Mouse (Mus musculus) heart, adult 2 months (tissue): ENCODE data around the gene Nckap1. TPM values are rescaled to one million over a fixed set of nuclear protein-coding genes. Genes with fewer than 3 reads are reported as not detected.
"Not testable (repeated sequence)": the region's sequence is repeated elsewhere in the genome, so short reads cannot be mapped to it uniquely, and the experiment has no call there.

Source experiments
- DNase-seq, 2 experiments: peaks; one replicate each; pipeline ENCODE4 v3.0.0; 2021
- H3K27ac ChIP-seq: fragments of 200-600 bp; 2 replicates; pipeline ENCODE4 v1.8.1; 2022
- H3K27me3 ChIP-seq: fragments of 200-500 bp; 2 replicates; pipeline ENCODE4 v1.6.1; 2012; ENCODE audit warnings: mild to moderate bottlenecking, low read length, inconsistent platforms, mixed read lengths; ENCODE audit not compliant: control insufficient read depth, insufficient read depth
- H3K36me3 ChIP-seq: fragments of 200-500 bp; 2 replicates; pipeline ENCODE4 v1.6.1; 2012; ENCODE audit warnings: low read length, inconsistent platforms; ENCODE audit not compliant: control insufficient read depth, insufficient read depth
- H3K4me1 ChIP-seq: fragments of 200-500 bp; 2 replicates; pipeline ENCODE4 v1.6.1; 2011; ENCODE audit warnings: low read length; ENCODE audit not compliant: control insufficient read depth, insufficient read depth
- H3K4me3 ChIP-seq: fragments of 200-600 bp; 2 replicates; pipeline ENCODE4 v1.8.1; 2022
- H3K79me2 ChIP-seq: fragments of 200-500 bp; replicated peaks from 2 replicates; pipeline ENCODE4 v1.6.1; 2012; ENCODE audit warnings: mild to moderate bottlenecking, inconsistent platforms, low read length, moderate library complexity, mixed read lengths; ENCODE audit not compliant: control insufficient read depth, insufficient read depth
- H3K9ac ChIP-seq: fragments of 200-500 bp; 2 replicates; pipeline ENCODE4 v1.6.1; 2012; ENCODE audit warnings: low read depth, mild to moderate bottlenecking, control low read depth, inconsistent platforms, low read length, mixed read lengths
- CTCF ChIP-seq: fragments of 200-600 bp; IDR thresholded peaks from 2 replicates; pipeline ENCODE4 v1.8.1; 2022; ENCODE audit warnings: antibody characterized with exemption, mild to moderate bottlenecking, moderate library complexity
- EP300 ChIP-seq: fragments of 200-500 bp; IDR thresholded peaks from 2 replicates; pipeline ENCODE4 v1.6.1; 2011; ENCODE audit warnings: low read depth, low read length, control low read depth; ENCODE audit not compliant: insufficient read depth
- POLR2A ChIP-seq: fragments of 200-500 bp; IDR thresholded peaks from 2 replicates; pipeline ENCODE4 v1.6.1; 2011; ENCODE audit warnings: mild to moderate bottlenecking, low read depth, low read length, control low read depth; ENCODE audit not compliant: insufficient read depth
- WGBS: fragments of 180-500 bp; shearing (Covaris S2); methylation state at CpG from one replicate; pipeline ENCODE4 v1.1.7; 2018; 5-methylcytosine and 5-hydroxymethylcytosine counted together
- intact Hi-C: fragments of 180-260 bp; cut with DNase I; formaldehyde crosslinking; loops from one replicate; pipeline ENCODE4 v1.15.1; 2025
- polyA plus RNA-seq: library from polyadenylated mRNA; depleted of rRNA; stranded (reverse); fragments of >200 nt; gene quantifications from 2 replicates; pipeline ENCODE4 v1.2.3, GENCODE M21; 2012
- total RNA-seq, 2 experiments: library from RNA; stranded (reverse); gene quantifications; 2 replicates each; pipeline ENCODE4 v1.2.3; 2021

The Nckap1 gene
- total and polyA plus RNA-seq, 3 experiments: 21.9 to 63.6 (median 60.1) TPM

- H3K79me2 ChIP-seq: no peaks in the 10 kb centered on the region
- no peak overlapping the region for H3K9ac ChIP-seq
- WGBS: 47% methylated on average over 7 of the region's 7 CpGs
- H3K36me3 ChIP-seq: peaks cover 7% of the 10 kb centered on the region
- no peak for TF ChIP-seq EP300
- no peak for TF ChIP-seq CTCF
- TF ChIP-seq POLR2A: no peak
- no peak overlapping the region for H3K27ac ChIP-seq
- H3K4me3 ChIP-seq: no peak overlapping the region
- intact Hi-C loops: loop anchor here (5.0 kb wide), 1 partner anchor 159 kb away; no protein-coding TSS in a partner anchor
- H3K27me3 ChIP-seq: no peaks in the 10 kb centered on the region
- DNase-seq: no peak
- no peaks in the 10 kb centered on the region for H3K4me1 ChIP-seq
Observed at GRCm38 (mm10) chr2:80506051-80506802, 75.0 kb downstream of the Nckap1 start.

- H3K36me3 ChIP-seq: peaks cover 9% of the 10 kb centered on the region
- intact Hi-C loops: no loop called here
- no peak overlapping the region for H3K9ac ChIP-seq
Observed at GRCm38 (mm10) chr2:80502132-80502531, 79.0 kb downstream of the Nckap1 start.

GRCm38 (mm10) chr2:80495304-80495703 is 85.9 kb downstream of the Nckap1 start:
- H3K4me3 ChIP-seq, H3K36me3 ChIP-seq, intact Hi-C loops, H3K79me2 ChIP-seq, DNase-seq, H3K27me3 ChIP-seq, H3K9ac ChIP-seq, H3K4me1 ChIP-seq, H3K27ac ChIP-seq: not testable (repeated sequence)
- 53% methylated on average over 7 of the region's 7 CpGs for WGBS

More at GRCm38 (mm10) chr2:80502132-80502531, 79.0 kb downstream of the Nckap1 start:
- Histone ChIP-seq H3K4me3 (no peak overlapping the region), H3K79me2 (no peaks in the 10 kb centered on the region), H3K27ac (no peak overlapping the region), H3K4me1 (no peaks in the 10 kb centered on the region), H3K27me3 (no peaks in the 10 kb centered on the region)
- 93% methylated on average over 4 of the region's 4 CpGs for WGBS
- no peak for DNase-seq
- TF ChIP-seq CTCF (no peak), POLR2A (no peak), EP300 (no peak)

- H3K27ac ChIP-seq: no peak overlapping the region
- H3K79me2 ChIP-seq: no peaks in the 10 kb centered on the region
- TF ChIP-seq EP300 (no peak), POLR2A (no peak), CTCF (no peak)
- intact Hi-C loops: no loop called here
- H3K4me3 ChIP-seq: no peak overlapping the region
- no peak for DNase-seq
- H3K36me3 ChIP-seq: no peaks in the 10 kb centered on the region
- no peaks in the 10 kb centered on the region; the same call in 1 of the 2 replicates for H3K4me1 ChIP-seq
- no peak overlapping the region for H3K9ac ChIP-seq
- 39% methylated on average over 5 of the region's 5 CpGs for WGBS
- H3K27me3 ChIP-seq: no peaks in the 10 kb centered on the region
Observed at GRCm38 (mm10) chr2:80486851-80487250, 94.3 kb downstream of the Nckap1 start.

- 92% methylated on average over 5 of the region's 5 CpGs for WGBS
- no peaks in the 10 kb centered on the region for H3K27me3 ChIP-seq
- intact Hi-C loops: no loop called here
- H3K9ac ChIP-seq: no peak overlapping the region
- H3K79me2 ChIP-seq: no peaks in the 10 kb centered on the region
- H3K4me3 ChIP-seq: no peak overlapping the region
- no peak for DNase-seq
- no peak overlapping the region for H3K27ac ChIP-seq
- H3K4me1 ChIP-seq: no peaks in the 10 kb centered on the region; the same call in 1 of the 2 replicates
- TF ChIP-seq POLR2A (no peak), CTCF (no peak), EP300 (no peak)
- H3K36me3 ChIP-seq: no peaks in the 10 kb centered on the region
Observed at GRCm38 (mm10) chr2:80484951-80485350, 96.2 kb downstream of the Nckap1 start.

GRCm38 (mm10) chr2:80475831-80476230 is 105.3 kb downstream of the Nckap1 start:
- intact Hi-C loops: no loop called here
- Histone ChIP-seq H3K27ac (no peak overlapping the region), H3K36me3 (no peaks in the 10 kb centered on the region), H3K4me1 (no peaks in the 10 kb centered on the region), H3K79me2 (no peaks in the 10 kb centered on the region), H3K4me3 (no peak overlapping the region), H3K9ac (no peak overlapping the region), H3K27me3 (no peaks in the 10 kb centered on the region)
- TF ChIP-seq CTCF: no peak
- WGBS: 76% methylated on average over 1 of the region's 1 CpGs
- no peak for DNase-seq
